Mouse (Mus musculus): ENCODE results near the gene Rpap3. TPM values are rescaled to one million over a fixed set of nuclear protein-coding genes. Genes with fewer than 3 reads are reported as not detected.
A peak's percentile ranks its signal among the peaks of the same experiment; 100 is the strongest.

Rpap3 gene
- polyA plus RNA-seq, 1 experiment, result 11.7 TPM

- Histone ChIP-seq H3ac (ENCODE audit: control insufficient read depth, insufficient read length) (no peak overlapping the region), H3K36me3 (ENCODE audit: control insufficient read depth, insufficient read depth) (no peaks in the 10 kb centered on the region), H3K4me2 (ENCODE audit: low read depth) (peak overlapping the region; percentile 55), H3K4me3 (no peak overlapping the region), H3K79me2 (ENCODE audit: control insufficient read depth, insufficient read depth) (no peaks in the 10 kb centered on the region), H3K27me3 (ENCODE audit: control insufficient read depth, insufficient read depth, insufficient read length) (peaks cover 18% of the 10 kb centered on the region)
- TF ChIP-seq MYOD1 (IDR thresholded peaks at IDR 0.05; ENCODE audit: control insufficient read depth in 1 of 3, insufficient read length in 2 of 3, low read depth in 2 of 3) (peak in 2 of 3 experiments; percentile 63 to 78), USF1 (IDR thresholded peaks at IDR 0.05; ENCODE audit: low read depth) (no peak), E2F4 (IDR thresholded peaks at IDR 0.05; ENCODE audit: insufficient read depth) (no peak)
Measured at GRCm38 (mm10) chr15:97726310-97726709, 20.7 kb upstream of the Rpap3 start.

- peaks cover 22% of the 10 kb centered on the region for H3K27me3 ChIP-seq (ENCODE audit: control insufficient read depth, insufficient read depth, insufficient read length)
- TF ChIP-seq POLR2AphosphoS2 (IDR thresholded peaks at IDR 0.05; ENCODE audit: insufficient read length, low read depth) (no peak), MYOG (IDR thresholded peaks at IDR 0.05; ENCODE audit: control insufficient read depth in 1 of 3, insufficient read depth in 1 of 3, insufficient read length in 2 of 3, low read depth in 2 of 3) (no peak), USF1 (IDR thresholded peaks at IDR 0.05; ENCODE audit: low read depth) (no peak), TCF3 (IDR thresholded peaks at IDR 0.05; ENCODE audit: insufficient read length, low read depth) (no peak), MYOD1 (IDR thresholded peaks at IDR 0.05; ENCODE audit: control insufficient read depth in 1 of 3, insufficient read length in 2 of 3, low read depth in 2 of 3) (no peak), CEBPB (IDR thresholded peaks at IDR 0.05; ENCODE audit: insufficient read depth, poor library complexity, severe bottlenecking) (no peak), E2F4 (IDR thresholded peaks at IDR 0.05; ENCODE audit: insufficient read depth) (no peak), POLR2A (IDR thresholded peaks at IDR 0.05; ENCODE audit: insufficient read length, low read depth) (no peak), REST (IDR thresholded peaks at IDR 0.05; ENCODE audit: insufficient read depth, insufficient read length) (no peak), TCF12 (IDR thresholded peaks at IDR 0.05; ENCODE audit: insufficient read depth, poor library complexity, severe bottlenecking) (no peak), MAX (IDR thresholded peaks at IDR 0.05; ENCODE audit: low read depth) (no peak), SRF (IDR thresholded peaks at IDR 0.05; ENCODE audit: control insufficient read depth, insufficient read length, low read depth) (no peak)
- H3ac ChIP-seq (ENCODE audit: control insufficient read depth, insufficient read length), result no peak overlapping the region
- no peak overlapping the region for H3K4me2 ChIP-seq (ENCODE audit: low read depth)
- H3K36me3 ChIP-seq (ENCODE audit: control insufficient read depth, insufficient read depth), result no peaks in the 10 kb centered on the region
- H3K79me2 ChIP-seq (ENCODE audit: control insufficient read depth, insufficient read depth), result no peaks in the 10 kb centered on the region
- H3K4me3 ChIP-seq, result no peak overlapping the region
Measured at GRCm38 (mm10) chr15:97725198-97725785, 19.7 kb upstream of the Rpap3 start.

- H3K27me3 ChIP-seq (ENCODE audit: control insufficient read depth, insufficient read depth, insufficient read length), result peaks cover 23% of the 10 kb centered on the region
- H3K36me3 ChIP-seq (ENCODE audit: control insufficient read depth, insufficient read depth), result no peaks in the 10 kb centered on the region
- no peaks in the 10 kb centered on the region for H3K79me2 ChIP-seq (ENCODE audit: control insufficient read depth, insufficient read depth)
- TF ChIP-seq MYOG (IDR thresholded peaks at IDR 0.05; ENCODE audit: control insufficient read depth in 1 of 3, insufficient read depth in 1 of 3, insufficient read length in 2 of 3, low read depth in 2 of 3), result no peak
- no peak for TF ChIP-seq MYOD1 (IDR thresholded peaks at IDR 0.05; ENCODE audit: control insufficient read depth in 1 of 3, insufficient read length in 2 of 3, low read depth in 2 of 3)
- TF ChIP-seq POLR2AphosphoS2 (IDR thresholded peaks at IDR 0.05; ENCODE audit: insufficient read length, low read depth), result no peak
- no peak for TF ChIP-seq TCF3 (IDR thresholded peaks at IDR 0.05; ENCODE audit: insufficient read length, low read depth)
- no peak for TF ChIP-seq MAX (IDR thresholded peaks at IDR 0.05; ENCODE audit: low read depth)
- no peak for TF ChIP-seq CEBPB (IDR thresholded peaks at IDR 0.05; ENCODE audit: insufficient read depth, poor library complexity, severe bottlenecking)
- TF ChIP-seq E2F4 (IDR thresholded peaks at IDR 0.05; ENCODE audit: insufficient read depth), result no peak
- TF ChIP-seq POLR2A (IDR thresholded peaks at IDR 0.05; ENCODE audit: insufficient read length, low read depth), result no peak
- TF ChIP-seq REST (IDR thresholded peaks at IDR 0.05; ENCODE audit: insufficient read depth, insufficient read length), result no peak
- no peak for TF ChIP-seq USF1 (IDR thresholded peaks at IDR 0.05; ENCODE audit: low read depth)
- no peak for TF ChIP-seq TCF12 (IDR thresholded peaks at IDR 0.05; ENCODE audit: insufficient read depth, poor library complexity, severe bottlenecking)
- no peak overlapping the region for H3K4me2 ChIP-seq (ENCODE audit: low read depth)
- H3ac ChIP-seq (ENCODE audit: control insufficient read depth, insufficient read length), result no peak overlapping the region
- no peak overlapping the region for H3K4me3 ChIP-seq
Measured at GRCm38 (mm10) chr15:97724346-97725197, 18.9 kb upstream of the Rpap3 start.

- no peaks in the 10 kb centered on the region for H3K36me3 ChIP-seq (ENCODE audit: control insufficient read depth, insufficient read depth)
- H3K4me2 ChIP-seq (ENCODE audit: low read depth), result no peak overlapping the region
- peaks cover 31% of the 10 kb centered on the region for H3K27me3 ChIP-seq (ENCODE audit: control insufficient read depth, insufficient read depth, insufficient read length)
- no peak overlapping the region for H3K4me3 ChIP-seq
- no peak for TF ChIP-seq TCF12 (IDR thresholded peaks at IDR 0.05; ENCODE audit: insufficient read depth, poor library complexity, severe bottlenecking)
- no peak for TF ChIP-seq CEBPB (IDR thresholded peaks at IDR 0.05; ENCODE audit: insufficient read depth, poor library complexity, severe bottlenecking)
- TF ChIP-seq USF1 (IDR thresholded peaks at IDR 0.05; ENCODE audit: low read depth), result no peak
- TF ChIP-seq MYOD1 (IDR thresholded peaks at IDR 0.05; ENCODE audit: control insufficient read depth in 1 of 3, insufficient read length in 2 of 3, low read depth in 2 of 3), result no peak
- TF ChIP-seq TCF3 (IDR thresholded peaks at IDR 0.05; ENCODE audit: insufficient read length, low read depth), result no peak
- TF ChIP-seq REST (IDR thresholded peaks at IDR 0.05; ENCODE audit: insufficient read depth, insufficient read length), result no peak
- TF ChIP-seq MAX (IDR thresholded peaks at IDR 0.05; ENCODE audit: low read depth), result no peak
- TF ChIP-seq SRF (IDR thresholded peaks at IDR 0.05; ENCODE audit: control insufficient read depth, insufficient read length, low read depth), result no peak
- TF ChIP-seq MYOG (IDR thresholded peaks at IDR 0.05; ENCODE audit: control insufficient read depth in 1 of 3, insufficient read depth in 1 of 3, insufficient read length in 2 of 3, low read depth in 2 of 3), result no peak
- TF ChIP-seq E2F4 (IDR thresholded peaks at IDR 0.05; ENCODE audit: insufficient read depth), result no peak
- no peak for TF ChIP-seq POLR2A (IDR thresholded peaks at IDR 0.05; ENCODE audit: insufficient read length, low read depth)
- TF ChIP-seq POLR2AphosphoS2 (IDR thresholded peaks at IDR 0.05; ENCODE audit: insufficient read length, low read depth), result no peak
- H3K79me2 ChIP-seq (ENCODE audit: control insufficient read depth, insufficient read depth), result no peaks in the 10 kb centered on the region
- no peak overlapping the region for H3ac ChIP-seq (ENCODE audit: control insufficient read depth, insufficient read length)
Measured at GRCm38 (mm10) chr15:97723536-97724345, 18.1 kb upstream of the Rpap3 start.

Data from myocyte (in vitro differentiated cells).